Mouse (Mus musculus) spleen, postnatal 4 days (tissue): Measurements from ENCODE around the gene Kcnk5.

Experiments
- DNase-seq, 2 experiments: peaks; one replicate each; pipeline ENCODE4 v3.0.0; 2022; ENCODE audit warnings: low spot score in 2 of 2

The Kcnk5 gene

GRCm38 (mm10) chr14:20201066-20201683, 19.6 kb upstream of the Kcnk5 start:
- no peak for DNase-seq

GRCm38 (mm10) chr14:20193103-20193715, 11.6 kb upstream of the Kcnk5 start:
- no peak for DNase-seq

GRCm38 (mm10) chr14:20191136-20191735, 9.6 kb upstream of the Kcnk5 start:
- no peak for DNase-seq

GRCm38 (mm10) chr14:20189751-20190150, 8.1 kb upstream of the Kcnk5 start:
- DNase-seq, result no peak

GRCm38 (mm10) chr14:20185426-20185825, 3.8 kb upstream of the Kcnk5 start:
- no peak for DNase-seq

GRCm38 (mm10) chr14:20183701-20184100, 2.1 kb upstream of the Kcnk5 start:
- DNase-seq, result no peak

GRCm38 (mm10) chr14:20182596-20182995, 987 bp upstream of the Kcnk5 start:
- no peak for DNase-seq

GRCm38 (mm10) chr14:20180751-20181162, 852 bp downstream of the Kcnk5 start:
- peak; percentile 66 to 83 for DNase-seq

GRCm38 (mm10) chr14:20180304-20180703, 1.3 kb downstream of the Kcnk5 start:
- no peak for DNase-seq

GRCm38 (mm10) chr14:20179731-20180280, 1.8 kb downstream of the Kcnk5 start:
- DNase-seq, result no peak

GRCm38 (mm10) chr14:20179080-20179479, 2.5 kb downstream of the Kcnk5 start:
- no peak for DNase-seq

GRCm38 (mm10) chr14:20178593-20178992, 3.0 kb downstream of the Kcnk5 start:
- no peak for DNase-seq

GRCm38 (mm10) chr14:20177494-20178123, 4.0 kb downstream of the Kcnk5 start:
- DNase-seq, result no peak

GRCm38 (mm10) chr14:20175705-20176104, 5.9 kb downstream of the Kcnk5 start:
- DNase-seq, result no peak

- no peak for DNase-seq
Observed at GRCm38 (mm10) chr14:20175114-20175513, 6.5 kb downstream of the Kcnk5 start.

GRCm38 (mm10) chr14:20174696-20175095, 6.9 kb downstream of the Kcnk5 start:
- no peak for DNase-seq

GRCm38 (mm10) chr14:20173873-20174490, 7.6 kb downstream of the Kcnk5 start:
- DNase-seq, result no peak

GRCm38 (mm10) chr14:20172924-20173323, 8.7 kb downstream of the Kcnk5 start:
- DNase-seq, result no peak

GRCm38 (mm10) chr14:20172509-20172908, 9.1 kb downstream of the Kcnk5 start:
- DNase-seq, result no peak

GRCm38 (mm10) chr14:20171840-20172239, 9.8 kb downstream of the Kcnk5 start:
- DNase-seq, result no peak

GRCm38 (mm10) chr14:20169251-20169650, 12.4 kb downstream of the Kcnk5 start:
- no peak for DNase-seq

- no peak for DNase-seq
Observed at GRCm38 (mm10) chr14:20168478-20168877, 13.1 kb downstream of the Kcnk5 start.
